In genomic region chr6:101336660-101337059, GRCm38 (mm10) we compare ENCODE assay signal across 26 mouse cellular contexts. TPM values are rescaled to one million over a fixed set of nuclear protein-coding genes. Genes with fewer than 3 reads are reported as not detected.
DNase-seq lines count a peak whose midpoint lies in the region; ATAC-seq and TF ChIP-seq lines count a peak whose summit lies in the region.
"Had no signal": no experiment of that assay in that cellular context is flagged by ENCODE, and none has a peak within 500 bp of the region (broad histone marks: within the 10 kb centered on the region; RNA-seq: fewer than 3 reads in every experiment).

No protein-coding gene starts in this region.

- H3K4me1 ChIP-seq in kidney, embryonic 14.5 days (ENCODE audit: control insufficient read depth, insufficient read depth, low read length) = peaks cover 6% of the 10 kb centered on the region; the same call in 1 of the 2 replicates
- H3K4me1 ChIP-seq in kidney, postnatal 0 days (replicated peaks; ENCODE audit: insufficient read depth, low read length) = 0 out of 2 replicates have a peak, but pooled peaks cover under 1% of the 10 kb centered on the region
- no peaks in the 10 kb centered on the region for H3K4me1 ChIP-seq in thymus, adult 2 months (replicated peaks; ENCODE audit: control insufficient read depth, insufficient read depth, low read length)

- no peak overlapping the region for H3K4me3 ChIP-seq in kidney, embryonic 14.5 days (ENCODE audit: low read length)
- H3K4me3 ChIP-seq in kidney, postnatal 0 days (replicated peaks; ENCODE audit: low read depth, low read length) = no peak overlapping the region
- H3K4me3 ChIP-seq in myocyte = no peak overlapping the region
- no peak overlapping the region for H3K4me3 ChIP-seq in thymus, adult 2 months (ENCODE audit: control insufficient read depth, insufficient read depth, low read length)
- H3K4me3 ChIP-seq: embryonic facial prominence, embryonic 15.5 days; erythroblast, embryonic 14.5 days; forebrain, embryonic 10.5 days; heart, embryonic 10.5 days; heart, embryonic 15.5 days; hindbrain, embryonic 13.5 days had no signal

- H3K79me2 ChIP-seq in myocyte (ENCODE audit: control insufficient read depth, insufficient read depth) = peaks cover 17% of the 10 kb centered on the region

- no peak overlapping the region for H3K27ac ChIP-seq in kidney, embryonic 14.5 days (ENCODE audit: low read depth, low read length)
- no peak overlapping the region for H3K27ac ChIP-seq in kidney, postnatal 0 days
- no peak overlapping the region for H3K27ac ChIP-seq in thymus, adult 2 months (ENCODE audit: control insufficient read depth, insufficient read depth, low read length)
- H3K27ac ChIP-seq: forebrain, embryonic 10.5 days; heart, embryonic 10.5 days; heart, embryonic 15.5 days; hindbrain, embryonic 13.5 days; hindbrain, postnatal 0 days had no signal

- CTCF ChIA-PET in Patski (lab: Charles Lee) = interaction anchor here (1.1 to 2.9 kb wide), 2 partner anchors 21 to 70 kb away, joined by 3 to 7 read pairs; no protein-coding TSS in a partner anchor

- DNase-seq in kidney, adult 8-10 months = peak; percentile 45 to 53
- DNase-seq in Patski (ENCODE audit: low read depth, low spot score) = no peak
- DNase-seq in kidney, postnatal 0 days (ENCODE audit: low spot score) = no peak
- no peak for DNase-seq in thymus, adult 2 months
- DNase-seq in embryo, embryonic 10 days (ENCODE audit: low spot score) = no peak
- DNase-seq: adrenal gland, postnatal 14 days; B cell, adult 2 months; cerebellum, adult 2 months; cerebellum, postnatal 10 days; embryo, embryonic 11 days; gastrocnemius, postnatal 10 days; heart, adult 18-20 months; heart, postnatal 14 days had no signal

- no peak for TF ChIP-seq POLR2A in myocyte (IDR thresholded peaks at IDR 0.05; ENCODE audit: insufficient read length, low read depth)
- no peak for TF ChIP-seq POLR2A in thymus, adult 2 months (IDR thresholded peaks at IDR 0.05; ENCODE audit: control insufficient read depth, extremely low read depth, insufficient read depth, low read length, poor library complexity)

- POLR2A ChIA-PET in Patski (lab: Charles Lee) = interaction anchor here (1.4 kb wide), 1 partner anchor 10 kb away, joined by 3 read pairs; no protein-coding TSS in a partner anchor

- no peak overlapping the region for H3K9ac ChIP-seq in kidney, embryonic 14.5 days (ENCODE audit: low read depth, low read length)
- no peak overlapping the region for H3K9ac ChIP-seq in kidney, postnatal 0 days (ENCODE audit: low read depth, low read length)
- H3K9ac ChIP-seq: embryonic facial prominence, embryonic 15.5 days; heart, embryonic 15.5 days; hindbrain, embryonic 13.5 days had no signal

- no peaks in the 10 kb centered on the region for H3K27me3 ChIP-seq in kidney, embryonic 14.5 days (ENCODE audit: control insufficient read depth, insufficient read depth, low read length)
- H3K27me3 ChIP-seq in Patski (no peaks in the 10 kb centered on the region), myocyte (ENCODE audit: control insufficient read depth, insufficient read depth, insufficient read length) (no peaks in the 10 kb centered on the region)
- H3K27me3 ChIP-seq in kidney, postnatal 0 days (ENCODE audit: insufficient read depth, low read length) = no peaks in the 10 kb centered on the region
- H3K27me3 ChIP-seq in thymus, adult 2 months (ENCODE audit: control insufficient read depth, insufficient read depth, low read length) = no peaks in the 10 kb centered on the region
- H3K27me3 ChIP-seq: embryonic facial prominence, embryonic 15.5 days; heart, embryonic 15.5 days; hindbrain, embryonic 13.5 days had no signal

- no peaks in the 10 kb centered on the region for H3K9me3 ChIP-seq in kidney, embryonic 14.5 days (ENCODE audit: control insufficient read depth, low read length)
- no peaks in the 10 kb centered on the region for H3K9me3 ChIP-seq in kidney, postnatal 0 days (replicated peaks; ENCODE audit: low read length)
- H3K9me3 ChIP-seq: embryonic facial prominence, embryonic 15.5 days; forebrain, embryonic 10.5 days; heart, embryonic 10.5 days; heart, embryonic 15.5 days; hindbrain, embryonic 13.5 days had no signal

- no peak overlapping the region for H3K4me2 ChIP-seq in kidney, embryonic 14.5 days (replicated peaks; ENCODE audit: low read depth, low read length)
- H3K4me2 ChIP-seq in kidney, postnatal 0 days (ENCODE audit: low read length) = no peak overlapping the region
- peak overlapping the region; percentile 1 for H3K4me2 ChIP-seq in myocyte (ENCODE audit: low read depth)
- H3K4me2 ChIP-seq: embryonic facial prominence, embryonic 15.5 days; heart, embryonic 15.5 days; hindbrain, embryonic 13.5 days had no signal

- no peaks in the 10 kb centered on the region for H3K36me3 ChIP-seq in kidney, embryonic 14.5 days (ENCODE audit: control insufficient read depth, insufficient read depth, low read length)
- H3K36me3 ChIP-seq in kidney, postnatal 0 days (ENCODE audit: insufficient read depth, low read length) = no peaks in the 10 kb centered on the region
- no peaks in the 10 kb centered on the region for H3K36me3 ChIP-seq in myocyte (ENCODE audit: control insufficient read depth, insufficient read depth)
- H3K36me3 ChIP-seq in thymus, adult 2 months (ENCODE audit: control insufficient read depth, insufficient read depth, low read length) = no peaks in the 10 kb centered on the region
- H3K36me3 ChIP-seq: embryonic facial prominence, embryonic 15.5 days; forebrain, embryonic 10.5 days; G1E; heart, embryonic 10.5 days; heart, embryonic 15.5 days; hindbrain, embryonic 13.5 days had no signal

- no peak for ATAC-seq in kidney, embryonic 14.5 days (ENCODE audit: low FRiP score, low TSS enrichment)
- ATAC-seq in Patski = peak; percentile 99
- peak; percentile 72 for ATAC-seq in kidney, postnatal 0 days (replicated peaks; ENCODE audit: low FRiP score, low read depth)
- ATAC-seq: activated CD4-positive, CD25-positive, alpha-beta regulatory T cell, adult 4 months; CD4-positive, CD25-positive, alpha-beta regulatory T cell, adult 4 months; forebrain, embryonic 14.5 days; hindbrain, postnatal 0 days had no signal

- WGBS in kidney, embryonic 14.5 days = 83% methylated on average over 10 of the region's 10 CpGs
- WGBS in kidney, postnatal 0 days = 76% methylated on average over 10 of the region's 10 CpGs
- 92% methylated on average over 10 of the region's 10 CpGs for WGBS in thymus, adult 2 months

- no peak for TF ChIP-seq CTCF in Patski (IDR thresholded peaks at IDR 0.05)
- no peak for TF ChIP-seq CTCF in kidney, postnatal 0 days (IDR thresholded peaks at IDR 0.05; ENCODE audit: low read depth)
- TF ChIP-seq CTCF in thymus, adult 2 months (IDR thresholded peaks at IDR 0.05; ENCODE audit: borderline replicate concordance, control insufficient read depth, extremely low read depth, insufficient read depth, low read length, poor library complexity) = no peak

- H3ac ChIP-seq in myocyte (ENCODE audit: control insufficient read depth, insufficient read length) = no peak overlapping the region

- in situ Hi-C loops in Patski (cut with MboI; ENCODE audit: low pct_unique_long_range_greater_than_20kb) = loop anchor here (25.0 kb wide), 1 partner anchor 776 kb away; no protein-coding TSS in a partner anchor

TF ChIP-seq in myocyte, 11 proteins besides CTCF, POLR2A, EP300 and RAD21:
- TF ChIP-seq TCF12 (IDR thresholded peaks at IDR 0.05; ENCODE audit: insufficient read depth, poor library complexity, severe bottlenecking) = no peak
- TF ChIP-seq POLR2AphosphoS2 (IDR thresholded peaks at IDR 0.05; ENCODE audit: insufficient read length, low read depth) = no peak
- no peak for TF ChIP-seq REST (IDR thresholded peaks at IDR 0.05; ENCODE audit: insufficient read depth, insufficient read length)
- no peak for TF ChIP-seq SRF (IDR thresholded peaks at IDR 0.05; ENCODE audit: control insufficient read depth, insufficient read length, low read depth)
- TF ChIP-seq USF1 (IDR thresholded peaks at IDR 0.05; ENCODE audit: low read depth) = no peak
- TF ChIP-seq MAX (IDR thresholded peaks at IDR 0.05; ENCODE audit: low read depth) = no peak
- no peak for TF ChIP-seq E2F4 (IDR thresholded peaks at IDR 0.05; ENCODE audit: insufficient read depth)
- TF ChIP-seq MYOG (IDR thresholded peaks at IDR 0.05; ENCODE audit: control insufficient read depth in 1 of 3, insufficient read depth in 1 of 3, insufficient read length in 2 of 3, low read depth in 2 of 3) = no peak
- TF ChIP-seq TCF3 (IDR thresholded peaks at IDR 0.05; ENCODE audit: insufficient read length, low read depth) = no peak
- no peak for TF ChIP-seq MYOD1 (IDR thresholded peaks at IDR 0.05; ENCODE audit: control insufficient read depth in 1 of 3, insufficient read length in 2 of 3, low read depth in 2 of 3)
- TF ChIP-seq CEBPB (IDR thresholded peaks at IDR 0.05; ENCODE audit: insufficient read depth, poor library complexity, severe bottlenecking) = no peak

RNA-seq across cellular contexts. Expression of gene Pdzrn3, which starts 41.0 kb away (rescaled TPM):
- polyA plus RNA-seq in kidney, embryonic 14.5 days (2014; fragmentation: Nextera tagmentation; extraction: Ambion mirVana) = 8.4 and 12.1 TPM in 2 replicates
- polyA plus RNA-seq in Patski (2021) (10.1 TPM), myocyte (2012; fragmentation: generic; extraction: Trizol) (13.8 TPM)
- 6.3 and 7.0 TPM in 2 replicates for polyA plus RNA-seq in kidney, postnatal 0 days (2015; fragmentation: Nextera tagmentation; extraction: Ambion mirVana)
- polyA plus RNA-seq in thymus, adult 2 months (2012; rRNA removed) = 1.8 and 2.8 TPM in 2 replicates
- polyA plus RNA-seq: activated CD4-positive, CD25-positive, alpha-beta regulatory T cell, adult 4 months; CD4-positive, CD25-positive, alpha-beta regulatory T cell, adult 4 months; erythroblast, embryonic 14.5 days; G1E had no signal

Comparison
In these comparisons a context has a peak if more than half of its experiments do, and no peak if none do; other contexts are left out.
1. DNase-seq: peak in kidney, adult 8-10 months (2 of 2); none in Patski (single experiment), kidney, postnatal 0 days (single experiment), thymus, adult 2 months (single experiment) and embryo, embryonic 10 days (single experiment).